Mouse (Mus musculus): ENCODE results near the gene Ivd. TPM values are rescaled to one million over a fixed set of nuclear protein-coding genes. Genes with fewer than 3 reads are reported as not detected.

Ivd gene
- total RNA-seq (2014; fragmentation: Nextera tagmentation) (59.9 and 60.9 TPM in 2 replicates), total RNA-seq (2017) (34.6 and 45.3 TPM in 2 replicates)

- ATAC-seq (replicated peaks; ENCODE audit: poor library complexity, severe bottlenecking) = peak; percentile 98
These were observed at the start of gene Ivd for GRCm38 (mm10) chr2:118861454-118862339. Gene Ivd, plus strand, starts transcription at chr2:118861954.

GRCm38 (mm10) chr2:118812724-118813123 is 49.0 kb upstream of the Ivd start:
- ATAC-seq (replicated peaks; ENCODE audit: poor library complexity, severe bottlenecking) = no peak

DNA sequence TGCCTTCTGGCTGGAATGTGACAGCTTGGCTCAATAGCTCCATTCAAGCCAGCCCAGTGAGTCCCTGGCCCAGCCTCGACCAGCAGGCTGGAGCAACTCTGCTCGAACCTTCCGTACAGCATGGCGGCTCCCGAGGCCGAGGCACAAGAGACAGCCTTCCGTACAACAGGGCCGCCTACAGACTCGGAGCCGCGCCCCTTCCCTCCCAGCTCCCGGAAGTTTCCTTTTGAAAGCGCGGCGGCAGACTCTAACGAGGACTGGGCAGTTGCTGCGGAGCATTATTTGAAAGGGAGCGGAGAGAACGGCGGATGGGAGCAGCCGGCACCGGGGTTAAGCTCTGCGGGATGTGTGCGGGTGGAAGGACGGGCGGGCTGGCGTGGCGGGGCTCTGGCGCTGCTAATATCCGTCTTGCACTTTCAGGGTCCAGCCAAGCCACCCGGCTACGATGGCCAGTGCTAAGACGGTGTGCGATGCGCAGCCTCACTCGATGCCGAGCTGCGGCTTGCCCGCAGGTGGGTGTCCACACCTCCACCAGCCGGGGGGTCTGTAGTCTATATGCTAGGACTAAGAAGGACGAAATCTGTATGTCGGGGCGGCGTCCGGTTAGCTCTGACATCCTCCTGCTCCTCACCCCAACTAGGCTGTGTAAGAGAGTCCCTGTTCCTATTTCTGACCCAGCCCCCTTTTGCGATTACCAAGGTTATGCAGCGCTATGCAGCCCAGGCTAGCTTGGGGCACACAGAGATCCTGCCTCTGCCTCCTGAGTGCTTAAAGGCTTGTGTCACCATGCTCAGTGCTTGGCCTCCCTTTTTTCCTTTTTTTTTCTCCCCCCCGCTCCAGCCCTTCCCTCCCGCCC is 47.5 kb upstream of the Ivd start, which contains the start of gene Knstrn:
Gene Knstrn, plus strand, starts transcription at position 23 of the 856 bp plus-strand sequence.
- peak; percentile 98 for ATAC-seq (replicated peaks; ENCODE audit: poor library complexity, severe bottlenecking)

GRCm38 (mm10) chr2:118822800-118823199 is 39.0 kb upstream of the Ivd start:
- ATAC-seq (replicated peaks; ENCODE audit: poor library complexity, severe bottlenecking) = no peak

GRCm38 (mm10) chr2:118824396-118824795 is 37.4 kb upstream of the Ivd start:
- no peak for ATAC-seq (replicated peaks; ENCODE audit: poor library complexity, severe bottlenecking)

- no peak for ATAC-seq (replicated peaks; ENCODE audit: poor library complexity, severe bottlenecking)
These were observed 32.7 kb upstream of the Ivd start for GRCm38 (mm10) chr2:118829096-118829495.

DNA sequence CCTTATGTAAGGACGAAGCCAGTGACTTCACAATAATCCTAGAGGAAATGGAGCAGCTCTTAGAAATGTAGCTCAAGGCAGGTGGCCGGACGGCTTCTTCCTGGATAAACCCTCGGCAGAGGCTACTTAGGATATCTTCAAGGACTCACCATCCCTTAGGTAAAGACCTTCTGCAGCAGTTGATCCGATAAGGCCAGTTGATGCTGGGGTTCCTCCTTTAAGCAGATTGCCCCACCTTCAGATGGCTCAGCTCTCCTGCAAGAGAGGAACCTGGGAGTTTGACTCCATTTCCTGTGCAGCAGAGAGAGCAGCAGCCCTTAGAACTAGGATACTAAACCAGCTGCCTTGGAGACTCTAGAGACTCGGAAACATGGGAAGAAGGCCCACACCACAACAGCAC is 27.7 kb upstream of the Ivd start:
- peak; percentile 44; the same call in 1 of the 2 replicates for ATAC-seq (replicated peaks; ENCODE audit: poor library complexity, severe bottlenecking)

GRCm38 (mm10) chr2:118835115-118835514 is 26.6 kb upstream of the Ivd start:
- ATAC-seq (replicated peaks; ENCODE audit: poor library complexity, severe bottlenecking) = no peak

DNA sequence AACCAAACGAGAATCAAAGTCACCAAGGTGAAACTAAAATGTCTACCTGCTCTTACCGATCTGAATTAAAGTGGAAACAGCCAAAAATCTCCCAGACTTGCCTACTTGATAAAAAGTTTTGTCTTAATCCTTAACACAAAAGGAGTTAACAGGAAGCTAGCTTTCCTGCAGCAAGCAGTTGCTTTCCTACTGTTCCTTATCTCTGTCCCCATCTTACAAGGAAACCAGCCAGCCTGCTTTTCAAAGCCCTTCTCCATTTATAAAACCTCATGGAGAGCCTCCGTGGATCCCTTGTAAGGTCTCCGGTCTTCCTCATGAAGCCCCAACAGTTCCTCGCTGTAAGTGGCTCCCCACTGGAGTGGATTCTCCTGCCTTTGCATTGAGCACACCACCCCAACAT is 23.4 kb upstream of the Ivd start:
- ATAC-seq (replicated peaks; ENCODE audit: poor library complexity, severe bottlenecking) = no peak

DNA sequence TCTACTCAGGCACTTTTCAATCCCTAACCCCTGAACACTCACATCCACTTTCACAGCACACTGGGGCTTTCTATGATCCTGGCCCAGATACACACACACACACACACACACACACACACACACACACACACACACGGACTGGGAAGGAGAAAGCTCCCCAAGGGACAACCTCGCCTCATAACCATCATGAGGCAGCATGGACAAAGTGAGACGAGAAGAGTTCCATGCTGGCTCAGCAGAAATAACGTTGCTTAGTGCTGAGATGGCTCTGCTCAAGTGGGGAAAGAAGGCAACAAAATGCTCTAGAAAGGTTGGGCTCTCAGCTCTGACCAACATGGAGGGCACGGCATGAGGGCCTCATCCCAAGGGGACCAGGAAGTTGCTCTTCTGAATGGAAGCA is 20.6 kb upstream of the Ivd start:
- no peak for ATAC-seq (replicated peaks; ENCODE audit: poor library complexity, severe bottlenecking)

GRCm38 (mm10) chr2:118841774-118842173 is 20.0 kb upstream of the Ivd start:
- 0 out of 2 replicates have a peak, but pooled peaks have one; percentile 25 for ATAC-seq (replicated peaks; ENCODE audit: poor library complexity, severe bottlenecking)

- no peak for ATAC-seq (replicated peaks; ENCODE audit: poor library complexity, severe bottlenecking)
These were observed 17.3 kb upstream of the Ivd start for GRCm38 (mm10) chr2:118844427-118844826.

DNA sequence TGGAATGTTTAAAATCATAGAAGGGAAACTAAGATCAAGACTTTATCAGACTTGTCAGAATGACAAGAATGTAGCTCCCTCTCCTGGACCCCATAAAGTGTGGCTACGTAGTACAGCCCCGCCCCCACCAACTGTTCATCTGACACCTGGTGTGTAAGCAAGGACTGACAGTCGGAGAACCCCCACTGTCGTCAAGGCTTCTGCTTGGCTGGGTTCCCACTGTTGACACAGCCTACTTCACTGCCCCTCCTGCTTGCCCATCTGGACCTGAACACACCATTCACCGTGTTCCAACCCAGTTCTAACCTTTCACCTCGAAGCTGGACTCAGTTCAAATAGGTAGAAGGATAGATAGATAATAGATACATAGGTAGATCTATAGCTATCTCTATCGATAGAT is 15.5 kb upstream of the Ivd start:
- peak; percentile 33; the same call in 1 of the 2 replicates for ATAC-seq (replicated peaks; ENCODE audit: poor library complexity, severe bottlenecking)

GRCm38 (mm10) chr2:118851756-118852155 is 10.0 kb upstream of the Ivd start:
- no peak for ATAC-seq (replicated peaks; ENCODE audit: poor library complexity, severe bottlenecking)

- no peak for ATAC-seq (replicated peaks; ENCODE audit: poor library complexity, severe bottlenecking)
These were observed 554 bp downstream of the Ivd start for GRCm38 (mm10) chr2:118862340-118862675.

GRCm38 (mm10) chr2:118870601-118871000 is 8.8 kb downstream of the Ivd start:
- ATAC-seq (replicated peaks; ENCODE audit: poor library complexity, severe bottlenecking) = no peak

- ATAC-seq (replicated peaks; ENCODE audit: poor library complexity, severe bottlenecking) = no peak
These were observed 9.3 kb downstream of the Ivd start for GRCm38 (mm10) chr2:118871032-118871431.

DNA sequence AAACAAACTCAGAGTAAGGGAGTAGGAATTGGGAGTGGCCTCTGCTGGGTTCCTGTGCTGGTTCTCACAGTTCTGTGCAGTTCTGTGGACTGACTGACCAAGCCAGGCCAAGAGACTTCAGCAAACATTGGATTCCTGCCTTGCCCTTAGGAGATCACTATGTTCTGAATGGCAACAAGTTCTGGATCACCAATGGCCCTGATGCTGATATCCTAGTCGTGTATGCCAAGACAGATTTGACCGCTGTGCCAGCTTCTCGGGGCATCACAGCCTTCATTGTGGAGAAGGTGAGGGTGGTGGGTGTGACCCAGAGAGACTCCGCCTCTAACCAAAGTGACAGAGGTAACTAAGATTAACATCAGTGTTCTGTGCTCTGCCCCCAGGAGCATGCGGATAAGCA is 11.3 kb downstream of the Ivd start:
- no peak for ATAC-seq (replicated peaks; ENCODE audit: poor library complexity, severe bottlenecking)

DNA sequence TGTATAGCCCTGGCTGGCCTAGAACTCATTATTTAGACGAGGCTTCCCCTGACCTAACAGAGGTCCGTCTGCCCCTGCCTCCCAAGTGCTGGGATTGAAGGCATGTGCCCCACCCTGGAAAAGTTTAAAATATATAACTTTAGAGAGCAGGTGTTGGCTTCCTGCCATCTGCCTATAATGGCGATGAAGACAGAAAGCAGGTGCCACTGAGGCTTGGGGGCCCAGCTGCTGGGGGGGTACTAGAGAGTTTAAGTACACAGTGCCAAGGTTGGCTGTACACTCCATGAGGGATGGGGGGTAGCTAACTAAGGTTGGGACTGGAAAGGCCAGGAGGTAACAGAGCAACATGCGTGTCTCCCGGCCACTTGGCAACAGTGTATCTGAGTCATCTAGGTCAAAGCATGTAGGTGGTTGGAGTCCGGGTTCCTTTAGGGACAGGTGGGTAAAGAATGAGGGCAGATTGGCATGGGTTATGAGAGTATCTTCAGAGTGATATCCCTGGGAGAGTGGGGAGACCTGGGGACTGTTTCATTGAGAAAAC is 12.2 kb downstream of the Ivd start:
- ATAC-seq (replicated peaks; ENCODE audit: poor library complexity, severe bottlenecking) = no peak

GRCm38 (mm10) chr2:118875316-118875715 is 13.6 kb downstream of the Ivd start:
- ATAC-seq (replicated peaks; ENCODE audit: poor library complexity, severe bottlenecking) = no peak

DNA sequence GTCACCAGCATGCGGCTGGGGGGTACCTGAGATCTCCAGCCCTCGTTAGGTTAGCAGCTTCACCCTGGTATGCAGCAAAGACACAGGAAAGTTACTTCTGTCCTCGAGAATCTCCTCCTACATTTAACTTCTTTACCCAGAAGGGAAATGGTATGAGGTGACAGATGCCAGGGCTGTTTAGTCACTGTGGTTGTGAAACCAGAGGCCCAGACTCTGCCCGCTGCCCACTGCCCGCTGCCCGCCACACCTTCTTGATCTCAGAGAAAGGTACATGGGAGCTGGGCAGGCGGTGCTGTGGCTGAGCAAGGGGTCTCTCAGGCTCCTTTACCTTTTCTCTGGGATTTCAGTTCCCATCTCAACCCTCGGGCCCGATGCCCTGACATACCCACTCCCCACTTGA is 14.7 kb downstream of the Ivd start:
- ATAC-seq (replicated peaks; ENCODE audit: poor library complexity, severe bottlenecking) = no peak
